Mouse (Mus musculus): ENCODE measurements at regions not wholly inside any gene's neighbourhood (a gene's known extent, or its start where the extent isn't known, plus 50 kb on each side); places are given as distances from the start of the nearest gene placed in this dataset.
"Not testable (repeated sequence)": the region's sequence is repeated elsewhere in the genome, so short reads cannot be mapped to it uniquely, and the experiment has no call there.

GRCm38 (mm10) chr17:15241491-15241890 is 135.2 kb downstream of the Dll1 start:
- H3K36me3 ChIP-seq (ENCODE audit: control insufficient read depth, insufficient read depth), result no peaks in the 10 kb centered on the region
- H3K9me3 ChIP-seq (ENCODE audit: control insufficient read depth), result no peaks in the 10 kb centered on the region
- peaks cover 10% of the 10 kb centered on the region; the same call in 1 of the 2 replicates for H3K27me3 ChIP-seq (replicated peaks; ENCODE audit: control insufficient read depth, insufficient read depth, low read length)
- no peak for TF ChIP-seq CTCF (IDR thresholded peaks at IDR 0.05; ENCODE audit: low read depth)
- H3K27ac ChIP-seq (ENCODE audit: low read depth, low read length), result no peak overlapping the region
- 71% methylated on average over 1 of the region's 1 CpGs for WGBS
- ATAC-seq, result no peak
- no peak overlapping the region for H3K4me3 ChIP-seq (ENCODE audit: low read depth, low read length)
- no peak overlapping the region for H3K9ac ChIP-seq (ENCODE audit: low read depth, low read length)
- H3K4me1 ChIP-seq (replicated peaks; ENCODE audit: control insufficient read depth, insufficient read depth, low read length), result no peaks in the 10 kb centered on the region
- H3K4me2 ChIP-seq (replicated peaks; ENCODE audit: low read depth), result no peak overlapping the region

- ATAC-seq; H3K9ac ChIP-seq (ENCODE audit: low read depth, low read length); H3K4me1 ChIP-seq (replicated peaks; ENCODE audit: control insufficient read depth, insufficient read depth, low read length); H3K9me3 ChIP-seq (ENCODE audit: control insufficient read depth); H3K36me3 ChIP-seq (ENCODE audit: control insufficient read depth, insufficient read depth); H3K27ac ChIP-seq (ENCODE audit: low read depth, low read length); H3K4me2 ChIP-seq (replicated peaks; ENCODE audit: low read depth); H3K4me3 ChIP-seq (ENCODE audit: low read depth, low read length): not testable (repeated sequence)
- H3K27me3 ChIP-seq (replicated peaks; ENCODE audit: control insufficient read depth, insufficient read depth, low read length), result peaks cover 10% of the 10 kb centered on the region; the same call in 1 of the 2 replicates
- WGBS, result 57% methylated on average over 12 of the region's 12 CpGs
Measured at GRCm38 (mm10) chr17:15240641-15241040, 136.0 kb downstream of the Dll1 start.

- Histone ChIP-seq H3K27ac (ENCODE audit: low read depth, low read length) (no peak overlapping the region), H3K9ac (ENCODE audit: low read depth, low read length) (no peak overlapping the region), H3K36me3 (ENCODE audit: control insufficient read depth, insufficient read depth) (no peaks in the 10 kb centered on the region), H3K4me1 (replicated peaks; ENCODE audit: control insufficient read depth, insufficient read depth, low read length) (no peaks in the 10 kb centered on the region), H3K4me3 (ENCODE audit: low read depth, low read length) (no peak overlapping the region), H3K9me3 (ENCODE audit: control insufficient read depth) (no peaks in the 10 kb centered on the region), H3K4me2 (replicated peaks; ENCODE audit: low read depth) (no peak overlapping the region), H3K27me3 (replicated peaks; ENCODE audit: control insufficient read depth, insufficient read depth, low read length) (peaks cover 10% of the 10 kb centered on the region; the same call in 1 of the 2 replicates)
- no peak for ATAC-seq
- TF ChIP-seq CTCF (IDR thresholded peaks at IDR 0.05; ENCODE audit: low read depth), result no peak
- WGBS, result 93% methylated on average over 7 of the region's 7 CpGs
Measured at GRCm38 (mm10) chr17:15240011-15240410, 136.7 kb downstream of the Dll1 start.

- no peak overlapping the region for H3K9ac ChIP-seq (ENCODE audit: low read depth, low read length)
- 0 out of 2 replicates have a peak, but pooled peaks cover 5% of the 10 kb centered on the region for H3K27me3 ChIP-seq (replicated peaks; ENCODE audit: control insufficient read depth, insufficient read depth, low read length)
- H3K9me3 ChIP-seq (ENCODE audit: control insufficient read depth), result no peaks in the 10 kb centered on the region
- no peak overlapping the region for H3K4me3 ChIP-seq (ENCODE audit: low read depth, low read length)
- no peaks in the 10 kb centered on the region for H3K36me3 ChIP-seq (ENCODE audit: control insufficient read depth, insufficient read depth)
- H3K4me1 ChIP-seq (replicated peaks; ENCODE audit: control insufficient read depth, insufficient read depth, low read length), result no peaks in the 10 kb centered on the region
- no peak for TF ChIP-seq CTCF (IDR thresholded peaks at IDR 0.05; ENCODE audit: low read depth)
- no peak overlapping the region for H3K27ac ChIP-seq (ENCODE audit: low read depth, low read length)
- 65% methylated on average over 6 of the region's 6 CpGs for WGBS
- no peak overlapping the region for H3K4me2 ChIP-seq (replicated peaks; ENCODE audit: low read depth)
- ATAC-seq, result no peak
Measured at GRCm38 (mm10) chr17:15235041-15235440, 141.6 kb downstream of the Dll1 start.

GRCm38 (mm10) chr17:15231175-15231574 is 145.5 kb downstream of the Dll1 start:
- WGBS, result 51% methylated on average over 5 of the region's 5 CpGs

GRCm38 (mm10) chr17:15229159-15229558 is 147.5 kb downstream of the Dll1 start:
- H3K9me3 ChIP-seq (ENCODE audit: control insufficient read depth), result no peaks in the 10 kb centered on the region

More at GRCm38 (mm10) chr17:15231175-15231574, 145.5 kb downstream of the Dll1 start:
- Histone ChIP-seq H3K36me3 (ENCODE audit: control insufficient read depth, insufficient read depth) (no peaks in the 10 kb centered on the region), H3K9ac (ENCODE audit: low read depth, low read length) (no peak overlapping the region), H3K9me3 (ENCODE audit: control insufficient read depth) (no peaks in the 10 kb centered on the region), H3K4me1 (replicated peaks; ENCODE audit: control insufficient read depth, insufficient read depth, low read length) (no peaks in the 10 kb centered on the region), H3K4me3 (ENCODE audit: low read depth, low read length) (no peak overlapping the region), H3K4me2 (replicated peaks; ENCODE audit: low read depth) (no peak overlapping the region), H3K27ac (ENCODE audit: low read depth, low read length) (no peak overlapping the region), H3K27me3 (replicated peaks; ENCODE audit: control insufficient read depth, insufficient read depth, low read length) (no peaks in the 10 kb centered on the region)
- TF ChIP-seq CTCF (IDR thresholded peaks at IDR 0.05; ENCODE audit: low read depth), result no peak
- ATAC-seq, result no peak

GRCm38 (mm10) chr17:15228077-15228476 is 148.6 kb downstream of the Dll1 start:
- Histone ChIP-seq H3K27ac (ENCODE audit: low read depth, low read length) (no peak overlapping the region), H3K9me3 (ENCODE audit: control insufficient read depth) (no peaks in the 10 kb centered on the region), H3K36me3 (ENCODE audit: control insufficient read depth, insufficient read depth) (no peaks in the 10 kb centered on the region), H3K4me3 (ENCODE audit: low read depth, low read length) (no peak overlapping the region), H3K4me2 (replicated peaks; ENCODE audit: low read depth) (no peak overlapping the region), H3K4me1 (replicated peaks; ENCODE audit: control insufficient read depth, insufficient read depth, low read length) (no peaks in the 10 kb centered on the region), H3K27me3 (replicated peaks; ENCODE audit: control insufficient read depth, insufficient read depth, low read length) (no peaks in the 10 kb centered on the region), H3K9ac (ENCODE audit: low read depth, low read length) (no peak overlapping the region)
- no peak for TF ChIP-seq CTCF (IDR thresholded peaks at IDR 0.05; ENCODE audit: low read depth)
- no peak for ATAC-seq
- WGBS, result 73% methylated on average over 8 of the region's 8 CpGs

More at GRCm38 (mm10) chr17:15229159-15229558, 147.5 kb downstream of the Dll1 start:
- ATAC-seq, result no peak
- no peaks in the 10 kb centered on the region for H3K27me3 ChIP-seq (replicated peaks; ENCODE audit: control insufficient read depth, insufficient read depth, low read length)
- H3K4me3 ChIP-seq (ENCODE audit: low read depth, low read length), result no peak overlapping the region
- H3K9ac ChIP-seq (ENCODE audit: low read depth, low read length), result no peak overlapping the region
- no peaks in the 10 kb centered on the region for H3K36me3 ChIP-seq (ENCODE audit: control insufficient read depth, insufficient read depth)
- H3K27ac ChIP-seq (ENCODE audit: low read depth, low read length), result no peak overlapping the region
- WGBS, result 73% methylated on average over 6 of the region's 6 CpGs
- H3K4me2 ChIP-seq (replicated peaks; ENCODE audit: low read depth), result no peak overlapping the region
- H3K4me1 ChIP-seq (replicated peaks; ENCODE audit: control insufficient read depth, insufficient read depth, low read length), result no peaks in the 10 kb centered on the region
- TF ChIP-seq CTCF (IDR thresholded peaks at IDR 0.05; ENCODE audit: low read depth), result no peak
